Mouse (Mus musculus) urinary bladder, adult 2 months (tissue): Measurements from ENCODE around the gene Pygm. TPM values are rescaled to one million over a fixed set of nuclear protein-coding genes. Genes with fewer than 3 reads are reported as not detected.

ENCODE experiments used
- DNase-seq: peaks from one replicate; pipeline ENCODE4 v3.0.0; 2022; ENCODE audit warnings: low spot score
- polyA plus RNA-seq: library from polyadenylated mRNA; depleted of rRNA; stranded (reverse); fragments of >200 nt; gene quantifications from 2 replicates; pipeline ENCODE4 v1.2.3, GENCODE M21; 2012; rRNA removed

The Pygm gene
- polyA plus RNA-seq, 1 experiment, result 34.8 TPM

DNA sequence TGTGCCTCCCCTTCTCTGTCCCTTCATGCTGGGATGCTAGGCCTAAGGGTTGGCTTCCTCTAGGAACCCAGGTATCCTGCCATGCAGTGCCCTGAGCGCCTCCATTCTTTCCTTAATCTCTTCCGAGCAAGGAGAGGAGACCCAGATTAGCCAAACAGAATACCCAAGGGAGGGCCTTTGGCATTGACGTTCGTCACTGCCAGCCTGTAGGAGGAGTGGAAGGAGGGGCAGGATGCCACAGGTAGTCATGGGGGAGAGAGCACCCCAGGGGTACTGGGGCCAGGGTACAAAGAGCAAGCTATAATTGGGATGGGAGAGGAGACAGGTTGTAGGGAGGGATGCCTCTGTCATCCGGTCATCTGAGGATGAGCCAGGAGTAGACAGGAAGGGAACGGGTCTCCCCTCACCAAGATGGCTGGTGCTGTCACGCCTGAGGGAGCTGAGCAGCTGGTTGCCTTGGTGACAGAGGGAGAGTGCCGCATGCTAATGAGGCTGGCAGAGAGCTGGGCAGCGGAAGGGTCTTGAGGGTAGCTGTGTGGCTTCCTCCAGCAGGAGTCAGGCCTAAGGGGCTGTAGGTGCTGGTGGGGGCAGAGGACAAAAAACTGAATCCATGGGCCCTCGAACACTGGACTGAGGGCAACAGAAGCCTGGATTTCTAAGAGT is 61.7 kb downstream of the Pygm start:
- DNase-seq, result no peak

GRCm38 (mm10) chr19:6446736-6447437 is 62.7 kb downstream of the Pygm start:
- no peak for DNase-seq

Other genes starting within 250 kb of the Pygm start
- gene Batf2, start 243.4 kb upstream of the Pygm start, polyA plus RNA-seq, result 5.1 and 9.2 TPM in 2 replicates
- gene Arl2, start 242.9 kb upstream of the Pygm start, polyA plus RNA-seq, result 76.9 and 87.5 TPM in 2 replicates
- gene Majin, start 200.0 kb upstream of the Pygm start, polyA plus RNA-seq, result 0.52 and 0.60 TPM in 2 replicates
- 0.31 and 0.83 TPM in 2 replicates for gene Gpha2, start 158.0 kb upstream of the Pygm start, polyA plus RNA-seq
- gene Ppp2r5b, start 148.5 kb upstream of the Pygm start, polyA plus RNA-seq, result 31.0 and 38.3 TPM in 2 replicates
- gene Atg2a, start 142.7 kb upstream of the Pygm start, polyA plus RNA-seq, result 11.4 and 15.7 TPM in 2 replicates
- 73.6 and 86.5 TPM in 2 replicates for gene Ehd1, start 107.7 kb upstream of the Pygm start, polyA plus RNA-seq
- 22.7 and 27.0 TPM in 2 replicates for gene Cdc42bpg, start 77.9 kb upstream of the Pygm start, polyA plus RNA-seq
- gene Men1, start 49.4 kb upstream of the Pygm start, polyA plus RNA-seq, result 34.3 and 37.7 TPM in 2 replicates
- gene Map4k2, start 43.3 kb upstream of the Pygm start, polyA plus RNA-seq, result 63.7 and 88.3 TPM in 2 replicates
- 89.7 and 158 TPM in 2 replicates for gene Sf1, start 20.7 kb upstream of the Pygm start, polyA plus RNA-seq
- gene Rasgrp2, start 14.9 kb downstream of the Pygm start, polyA plus RNA-seq, result 106 and 109 TPM in 2 replicates
- gene Nrxn2, start 34.3 kb downstream of the Pygm start, polyA plus RNA-seq, result 1.3 and 1.5 TPM in 2 replicates
- gene Slc22a12, start 158.6 kb downstream of the Pygm start, polyA plus RNA-seq, result not detected in 2 replicates